Mouse (Mus musculus) cortical plate, adult 2 months (tissue): Measurements from ENCODE around the gene Gm5788. TPM values are rescaled to one million over a fixed set of nuclear protein-coding genes. Genes with fewer than 3 reads are reported as not detected.
A peak's percentile ranks its signal among the peaks of the same experiment; 100 is the strongest.
"Not testable (repeated sequence)": the region's sequence is repeated elsewhere in the genome, so short reads cannot be mapped to it uniquely, and the experiment has no call there.

Source experiments
- H3K27ac ChIP-seq: fragments of 200-500 bp; 2 replicates; pipeline ENCODE4 v1.5.1; 2012; ENCODE audit warnings: low read length, control low read depth, inconsistent platforms; ENCODE audit not compliant: insufficient read depth
- H3K4me1 ChIP-seq: fragments of 200-500 bp; 2 replicates; pipeline ENCODE4 v1.6.1; 2011; ENCODE audit warnings: low read length; ENCODE audit not compliant: control insufficient read depth, insufficient read depth
- H3K4me3 ChIP-seq: fragments of 200-500 bp; 2 replicates; pipeline ENCODE4 v1.5.1; 2011; ENCODE audit warnings: mild to moderate bottlenecking, low read length, control low read depth; ENCODE audit not compliant: insufficient read depth
- CTCF ChIP-seq: fragments of 200-500 bp; IDR thresholded peaks from 2 replicates; pipeline ENCODE4 v1.5.1; 2011; ENCODE audit warnings: mild to moderate bottlenecking, control low read depth, low read length; ENCODE audit not compliant: insufficient read depth; ENCODE audit errors: extremely low read depth
- POLR2A ChIP-seq: fragments of 200-500 bp; IDR thresholded peaks from 2 replicates; pipeline ENCODE4 v1.6.1; 2011; ENCODE audit warnings: mild to moderate bottlenecking, low read length, control low read depth; ENCODE audit not compliant: insufficient read depth; ENCODE audit errors: extremely low read depth
- polyA plus RNA-seq: library from polyadenylated mRNA; depleted of rRNA; stranded (reverse); fragments of >200 nt; gene quantifications from 2 replicates; pipeline ENCODE4 v1.2.3, GENCODE M21; 2012; rRNA removed

Gm5788 gene
- not detected in 2 replicates for polyA plus RNA-seq

DNA sequence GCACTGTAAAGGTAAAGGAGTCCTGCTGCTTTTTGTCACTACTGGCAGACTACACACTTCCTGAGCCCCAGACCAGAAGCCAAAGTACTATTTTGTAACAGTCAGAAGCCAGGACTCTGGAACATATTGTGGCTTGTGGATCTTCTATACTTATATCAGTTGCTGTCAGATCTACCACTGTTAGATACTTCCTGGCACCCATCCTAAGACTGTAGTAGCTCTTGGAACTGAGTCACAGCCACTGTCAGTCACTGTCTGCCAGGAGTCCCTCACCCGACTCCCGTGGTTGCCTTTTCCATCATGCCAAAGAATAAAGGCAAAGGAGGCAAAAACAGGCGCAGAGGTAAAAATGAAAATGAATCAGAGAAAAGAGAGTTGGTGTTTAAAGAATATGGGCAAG, at the start of gene Gm5788:
Gene Gm5788, plus strand, starts transcription at position 301 of the 400 bp plus-strand sequence.
- not testable (repeated sequence) for H3K27ac ChIP-seq, H3K4me3 ChIP-seq

DNA sequence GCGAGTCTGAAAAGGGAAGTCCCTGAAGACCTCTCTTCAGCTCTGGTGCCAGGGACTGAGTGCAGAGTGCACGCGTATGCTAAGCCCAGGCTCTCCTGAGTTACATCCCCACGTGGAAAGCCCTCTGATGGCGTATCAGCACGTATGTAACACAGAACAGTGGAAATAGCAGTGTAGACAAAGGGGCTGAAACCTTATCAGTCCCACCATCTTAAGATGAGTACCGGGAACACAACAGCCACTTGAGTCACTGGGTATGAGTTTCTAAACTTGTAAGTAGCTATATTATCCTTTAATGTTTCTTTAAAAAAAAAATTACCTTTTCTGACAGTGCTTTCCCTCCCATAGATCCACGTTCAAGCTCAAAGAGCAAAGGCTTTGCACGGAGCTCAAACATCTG, 45.1 kb upstream of the Gm5788 start:
- Histone ChIP-seq H3K27ac (no peak overlapping the region), H3K4me1 (no peaks in the 10 kb centered on the region), H3K4me3 (no peak overlapping the region)
- TF ChIP-seq CTCF (no peak), POLR2A (no peak)

More for the DNA sequence above, at the start of gene Gm5788:
- not testable (repeated sequence) for H3K4me1 ChIP-seq

GRCm38 (mm10) chr12:87464678-87465297, 29.7 kb upstream of the Gm5788 start:
- no peak overlapping the region for H3K27ac ChIP-seq
- no peak overlapping the region for H3K4me3 ChIP-seq
- no peak for TF ChIP-seq CTCF
- TF ChIP-seq POLR2A = no peak
- H3K4me1 ChIP-seq = peaks cover 4% of the 10 kb centered on the region; the same call in 1 of the 2 replicates

- Histone ChIP-seq H3K4me3 (no peak overlapping the region), H3K4me1 (peaks cover 9% of the 10 kb centered on the region), H3K27ac (no peak overlapping the region)
- TF ChIP-seq POLR2A (no peak), CTCF (no peak)
Measured at GRCm38 (mm10) chr12:87470263-87471136, 24.0 kb upstream of the Gm5788 start.

GRCm38 (mm10) chr12:87471421-87471963, 23.0 kb upstream of the Gm5788 start:
- Histone ChIP-seq H3K4me1 (peaks cover 9% of the 10 kb centered on the region), H3K27ac (peak overlapping the region; percentile 22), H3K4me3 (peak overlapping the region; percentile 55)
- TF ChIP-seq CTCF = no peak
- no peak for TF ChIP-seq POLR2A

- TF ChIP-seq CTCF (no peak), POLR2A (peak; percentile 93)
- Histone ChIP-seq H3K27ac (peak within 1 kb of the TSS; percentile 22), H3K4me1 (peaks cover 5% of the 10 kb centered on the region), H3K4me3 (peak within 1 kb of the TSS; percentile 55)
Measured at GRCm38 (mm10) chr12:87471964-87472786, 22.3 kb upstream of the Gm5788 start, which contains the start of gene Snw1. Gene Snw1, minus strand, starts transcription at chr12:87472274.

GRCm38 (mm10) chr12:87474756-87475155, 19.8 kb upstream of the Gm5788 start:
- TF ChIP-seq POLR2A (no peak), CTCF (no peak)
- Histone ChIP-seq H3K4me3 (no peak overlapping the region), H3K27ac (no peak overlapping the region), H3K4me1 (peaks cover 5% of the 10 kb centered on the region)

DNA sequence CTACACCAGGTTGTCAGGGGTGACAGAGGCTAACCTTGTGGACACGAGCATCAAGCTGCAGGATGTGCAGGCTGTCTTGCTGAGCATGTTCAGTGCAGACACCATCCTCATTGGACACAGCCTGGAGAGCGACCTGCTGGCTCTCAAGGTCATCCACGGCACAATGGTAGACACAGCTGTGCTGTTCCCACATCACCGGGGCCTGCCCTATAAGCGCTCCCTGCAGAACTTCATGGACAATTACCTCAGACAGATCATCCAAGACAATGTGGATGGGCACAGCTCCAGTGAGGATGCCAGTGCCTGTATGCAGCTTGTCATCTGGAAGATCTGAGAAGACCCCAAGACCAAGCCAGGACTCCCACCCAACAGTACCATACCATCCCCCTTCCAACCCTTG, 12.0 kb upstream of the Gm5788 start:
- not testable (repeated sequence) for H3K4me1 ChIP-seq, H3K27ac ChIP-seq, H3K4me3 ChIP-seq

GRCm38 (mm10) chr12:87488683-87489082, 5.8 kb upstream of the Gm5788 start:
- not testable (repeated sequence) for H3K4me1 ChIP-seq, H3K4me3 ChIP-seq, H3K27ac ChIP-seq

GRCm38 (mm10) chr12:87514016-87514415, 19.5 kb downstream of the Gm5788 start, which contains the start of gene Gm8300:
Gene Gm8300, plus strand, starts transcription at chr12:87514316.
- H3K27ac ChIP-seq, H3K4me1 ChIP-seq, H3K4me3 ChIP-seq: not testable (repeated sequence)

GRCm38 (mm10) chr12:87519616-87520015, 25.1 kb downstream of the Gm5788 start:
- H3K4me3 ChIP-seq, H3K27ac ChIP-seq, H3K4me1 ChIP-seq: not testable (repeated sequence)
